Mouse (Mus musculus): ENCODE measurements around the gene Ttbk2.

Gene Ttbk2

GRCm38 (mm10) chr2:120850424-120851082 is at the start of gene Ttbk2:
Gene Ttbk2, minus strand, starts transcription at chr2:120850604.
- DNase-seq = peak; percentile 99

DNA sequence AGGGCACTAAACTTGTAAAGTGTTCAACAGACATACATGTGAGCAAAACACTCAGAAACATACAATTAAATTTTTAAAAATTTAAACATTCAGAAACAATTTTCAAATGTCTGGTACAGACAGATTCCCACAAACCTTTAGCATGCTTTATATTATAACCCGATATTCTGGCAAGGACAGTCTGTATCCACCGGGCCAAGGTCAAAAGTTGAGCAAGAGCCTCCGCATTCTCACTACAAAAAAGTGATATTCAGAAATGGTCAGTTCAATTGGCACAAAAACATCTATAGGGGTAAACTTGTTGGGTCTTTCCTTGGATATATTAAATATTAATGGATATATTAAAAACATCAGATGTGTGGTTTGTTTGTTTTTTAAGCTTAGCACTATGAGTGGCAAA is 46.0 kb upstream of the Ttbk2 start:
- DNase-seq = no peak

GRCm38 (mm10) chr2:120887601-120888000 is 37.2 kb upstream of the Ttbk2 start:
- DNase-seq = no peak

GRCm38 (mm10) chr2:120873192-120873591 is 22.8 kb upstream of the Ttbk2 start:
- no peak for DNase-seq

DNA sequence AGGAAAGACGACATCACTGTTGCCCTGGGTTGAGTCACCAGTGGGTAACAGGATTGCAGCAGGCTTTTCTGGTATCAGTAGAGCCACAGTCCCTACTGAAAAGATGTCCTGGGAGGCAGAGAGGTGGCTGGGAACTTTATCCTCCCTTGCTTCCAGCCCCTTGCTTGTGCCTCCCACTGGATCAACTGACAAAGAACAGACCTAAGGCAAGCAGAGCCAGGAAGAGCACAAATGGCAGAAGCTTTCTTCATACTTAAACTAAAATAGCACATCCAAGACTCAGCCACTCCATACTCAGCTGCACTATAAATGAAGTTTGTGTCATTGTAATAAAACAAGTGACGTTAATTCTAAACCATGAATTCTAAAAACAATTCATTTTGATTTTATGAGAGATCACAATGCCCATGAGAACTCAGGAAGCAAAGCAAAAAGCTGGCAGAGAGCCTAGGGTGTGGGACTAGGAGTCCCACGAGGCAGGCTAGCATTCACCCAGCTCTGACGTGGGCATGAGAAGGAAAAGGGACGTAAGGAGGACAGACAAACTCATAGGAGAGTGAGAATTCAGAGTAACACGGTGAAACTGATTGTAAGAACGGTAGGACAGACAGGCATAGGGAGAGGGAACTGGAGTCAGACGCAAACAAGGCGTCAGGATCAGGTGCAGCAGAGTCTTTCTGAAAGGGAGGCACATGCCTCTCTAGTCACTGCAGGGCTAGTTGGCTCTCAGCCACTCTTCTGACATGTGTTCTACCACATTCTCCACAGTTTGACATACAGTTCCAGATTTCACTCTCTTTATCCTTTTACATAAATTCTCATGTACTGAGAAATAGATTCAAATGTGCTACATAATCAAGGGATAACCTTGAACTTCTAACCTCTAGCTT is 21.3 kb upstream of the Ttbk2 start:
- DNase-seq = no peak

DNA sequence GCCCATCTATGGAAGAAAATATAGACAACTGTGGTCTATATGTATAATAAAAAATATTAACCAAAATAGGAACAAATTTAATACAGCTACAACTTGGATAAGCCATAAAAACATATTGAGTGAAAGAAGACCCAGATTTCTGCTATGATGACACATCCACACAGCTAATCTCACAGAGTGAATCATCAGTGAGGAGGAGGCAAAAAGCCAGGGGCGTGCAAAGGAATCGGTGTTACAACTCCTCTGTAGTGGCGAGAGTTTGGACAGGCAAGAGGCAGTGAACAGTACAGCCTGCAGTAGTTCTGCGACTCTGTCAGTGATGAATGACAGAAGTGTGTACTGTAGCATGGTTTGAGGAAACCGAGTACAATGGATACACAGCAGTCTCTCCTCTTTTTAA is 16.9 kb upstream of the Ttbk2 start:
- no peak for DNase-seq

- no peak for DNase-seq
Measured at GRCm38 (mm10) chr2:120866561-120866960, 16.2 kb upstream of the Ttbk2 start.

DNA sequence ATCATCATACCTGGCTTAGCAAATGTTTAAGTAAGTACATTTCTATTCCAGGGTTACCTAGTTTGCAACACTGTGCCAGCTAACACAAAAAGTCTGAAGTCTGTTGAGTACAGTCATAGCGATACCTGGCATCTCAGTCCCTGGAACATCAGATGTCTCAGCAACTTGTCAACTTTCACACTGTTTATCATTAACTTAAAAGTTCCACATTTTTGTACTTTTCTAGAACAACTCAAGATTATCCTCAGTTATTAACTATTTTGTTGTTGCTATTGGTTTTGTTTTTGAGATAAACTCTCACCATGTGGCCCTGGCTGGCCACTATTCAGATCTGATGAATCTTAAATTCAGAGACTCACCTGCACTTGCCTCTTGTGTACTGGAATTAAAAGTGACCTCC is 13.0 kb upstream of the Ttbk2 start:
- peak; percentile 50 for DNase-seq

GRCm38 (mm10) chr2:120860699-120861098 is 10.3 kb upstream of the Ttbk2 start:
- no peak for DNase-seq

DNA sequence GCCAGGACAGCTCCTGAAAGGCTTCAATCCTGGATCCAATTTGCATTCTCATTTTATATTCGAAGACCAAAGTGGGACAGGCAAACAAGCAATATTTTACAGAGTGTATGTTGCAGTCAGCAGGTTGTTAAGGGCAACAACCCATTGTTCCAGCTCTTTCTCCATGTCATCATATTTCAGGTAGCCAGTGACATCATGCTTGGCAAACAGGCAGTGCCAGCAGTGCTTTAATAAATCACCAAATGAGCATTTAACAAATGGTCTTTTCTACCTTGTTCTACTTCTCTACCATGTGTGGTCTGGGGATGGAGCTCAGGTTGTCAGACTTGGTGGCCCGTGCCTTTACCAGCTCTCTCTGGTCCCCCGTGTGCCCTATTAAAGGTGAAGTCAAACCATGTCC is 7.7 kb upstream of the Ttbk2 start:
- peak; percentile 76 for DNase-seq

GRCm38 (mm10) chr2:120853151-120853550 is 2.7 kb upstream of the Ttbk2 start:
- peak; percentile 60 for DNase-seq

- DNase-seq = no peak
Measured at GRCm38 (mm10) chr2:120852626-120853025, 2.2 kb upstream of the Ttbk2 start.

DNA sequence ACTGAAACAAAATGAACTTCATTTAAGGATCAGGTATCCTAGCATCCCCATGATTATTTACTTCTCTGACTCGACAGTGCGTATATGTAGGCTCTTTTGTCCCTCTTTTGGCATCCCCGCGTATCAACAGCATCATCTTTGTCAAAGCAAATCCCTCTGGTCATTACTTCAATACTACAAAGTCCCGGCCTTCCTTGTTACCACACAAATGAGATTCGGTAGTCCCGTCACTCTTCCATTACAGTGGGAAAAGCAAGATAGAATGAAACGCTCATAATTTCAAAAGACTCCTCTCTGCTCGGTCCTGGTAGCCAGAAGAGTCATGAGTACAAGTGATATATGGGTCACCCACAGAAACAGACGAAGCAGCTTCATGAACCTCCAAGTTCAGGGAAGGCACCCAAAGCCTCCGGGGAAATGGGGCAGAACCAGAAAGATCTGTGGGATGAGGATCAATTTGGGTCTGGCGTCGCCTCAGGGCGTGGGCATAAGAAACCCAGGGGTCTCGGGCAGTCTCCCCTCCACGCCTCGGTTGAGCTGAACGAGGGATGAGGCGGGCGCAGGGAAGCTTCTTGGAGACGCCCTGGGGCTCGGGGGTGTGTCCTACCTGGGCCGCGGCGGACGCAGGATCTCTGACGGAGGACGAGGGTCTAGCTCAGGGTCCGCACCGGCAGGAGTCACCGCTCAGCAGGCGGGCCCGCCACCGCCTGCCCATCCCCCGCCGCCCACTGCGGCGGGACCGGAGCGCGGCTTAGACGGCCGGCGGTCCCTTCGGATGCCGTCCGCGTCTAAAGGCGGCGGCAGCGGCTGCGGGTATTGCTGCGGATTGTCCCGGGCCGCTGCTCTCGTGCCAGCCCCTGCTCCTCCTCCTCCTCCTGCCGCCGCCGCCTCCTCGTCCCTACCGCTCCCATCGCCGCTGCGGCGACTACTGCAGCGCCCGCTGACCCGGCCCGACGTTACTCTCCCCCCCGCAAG is 668 bp downstream of the Ttbk2 start, which contains the start of gene Cdan1:
Cdan1 (minus strand) TSS at position 680 of the 975 bp plus-strand sequence.
- DNase-seq = peak; percentile 42

DNA sequence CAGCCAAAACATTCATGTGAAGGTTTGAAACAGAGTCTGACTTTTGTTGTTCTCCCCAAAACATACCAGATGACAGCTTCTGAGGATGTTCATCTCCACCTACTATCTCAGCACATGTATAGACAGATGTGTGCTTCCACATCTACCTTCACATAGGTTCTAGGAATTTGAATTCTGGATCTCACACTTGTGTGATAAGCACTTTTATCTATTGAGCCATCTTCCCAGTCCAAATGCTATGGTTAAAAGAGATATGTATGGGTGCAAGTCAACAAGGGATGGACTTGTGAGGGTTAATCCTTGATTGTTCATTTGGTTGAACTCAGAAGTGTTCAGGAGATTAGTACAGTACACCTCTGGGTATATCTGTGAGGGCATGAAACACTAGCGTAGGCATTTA is 5.1 kb downstream of the Ttbk2 start:
- no peak for DNase-seq

DNA sequence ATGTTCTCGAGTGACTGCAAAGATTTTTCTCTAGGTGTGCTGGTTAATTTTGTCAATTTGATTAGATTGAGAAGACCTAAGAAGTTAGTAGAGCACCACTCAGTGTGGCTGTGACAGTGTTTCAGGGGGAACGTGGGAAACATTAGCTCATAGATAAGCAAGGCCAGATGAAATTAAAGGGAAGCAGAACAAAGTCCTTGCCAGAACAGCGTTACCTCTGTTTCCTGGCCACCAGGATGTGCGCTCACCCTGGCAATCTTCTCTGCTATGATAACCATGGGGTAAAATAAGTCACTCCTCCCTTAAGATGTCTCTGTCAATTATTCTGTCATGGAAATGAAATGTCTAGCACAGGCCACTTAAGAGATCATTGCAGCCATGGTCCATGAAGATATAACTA is 6.4 kb downstream of the Ttbk2 start:
- DNase-seq = no peak

GRCm38 (mm10) chr2:120841211-120841610 is 9.2 kb downstream of the Ttbk2 start:
- no peak for DNase-seq

DNA sequence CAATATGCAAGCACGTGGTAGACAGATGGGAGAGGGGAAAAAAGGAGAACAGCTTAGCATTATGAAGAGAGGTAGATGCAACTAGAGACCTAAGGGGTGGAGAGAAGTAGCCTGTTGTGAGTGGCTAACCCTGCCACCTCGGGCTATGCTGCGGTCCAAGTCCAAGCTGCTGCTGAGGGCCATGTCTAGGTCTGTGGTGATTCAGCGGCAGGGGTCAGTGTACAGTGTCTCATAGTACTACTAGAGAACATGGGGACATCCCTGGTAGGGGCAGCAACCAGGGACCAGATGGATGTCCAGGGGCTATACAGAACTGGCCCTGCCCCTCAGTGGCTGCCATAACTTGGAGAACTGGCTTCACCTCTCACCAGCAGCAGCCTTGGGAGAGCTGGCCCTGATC is 15.2 kb downstream of the Ttbk2 start:
- no peak for DNase-seq

- no peak for DNase-seq
Measured at GRCm38 (mm10) chr2:120826936-120827638, 23.3 kb downstream of the Ttbk2 start.

DNA sequence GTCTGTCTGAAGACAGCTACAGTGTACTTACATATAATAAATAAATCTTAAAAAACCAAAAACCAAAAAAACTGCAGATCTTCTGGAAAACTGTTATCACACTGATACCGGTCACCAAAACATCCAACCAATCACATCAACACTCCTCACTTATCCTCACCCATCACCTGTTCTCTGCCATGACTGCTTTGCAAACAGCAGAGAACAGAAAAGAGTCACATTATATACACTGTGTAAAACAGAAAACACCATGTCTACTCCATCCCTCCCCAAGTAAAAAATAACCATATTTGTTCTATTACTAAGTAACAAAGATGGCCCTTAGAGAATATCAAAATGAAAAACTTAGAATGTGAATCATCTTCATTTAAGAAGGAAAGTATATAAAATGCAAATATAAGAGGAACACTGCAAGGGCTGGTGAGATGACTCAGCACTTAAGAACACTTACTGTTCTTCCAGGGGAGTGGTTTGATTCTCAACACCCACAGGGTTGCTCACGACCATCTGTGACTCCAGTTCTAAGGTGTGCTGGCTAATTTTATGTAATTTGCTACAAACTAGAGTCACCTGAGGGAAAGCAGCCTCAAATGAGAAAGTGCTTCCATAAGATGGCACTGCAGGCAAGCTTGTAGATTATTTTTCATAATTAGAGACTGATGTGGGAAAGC is 80.0 kb downstream of the Ttbk2 start:
- DNase-seq = no peak

DNA sequence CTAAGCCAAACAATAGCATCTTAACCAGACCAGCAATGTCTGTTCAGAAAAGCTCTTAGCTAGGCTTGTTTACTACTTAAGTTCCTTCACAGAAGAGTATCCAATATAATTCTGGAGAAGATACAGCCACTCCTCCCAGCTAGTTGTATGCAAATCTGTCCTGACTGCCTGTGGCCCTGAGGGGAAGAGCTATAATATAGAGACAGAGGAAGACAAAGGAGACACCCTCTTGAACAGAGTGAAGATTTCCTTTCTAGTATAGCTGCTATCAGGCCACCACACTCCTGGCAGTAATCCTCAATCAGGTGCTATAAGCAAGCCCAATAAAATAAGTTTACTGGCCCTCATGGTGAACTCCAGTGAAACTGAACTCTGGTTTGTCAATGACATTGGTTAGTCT is 88.5 kb downstream of the Ttbk2 start:
- DNase-seq = no peak

GRCm38 (mm10) chr2:120748041-120748440 is 102.4 kb downstream of the Ttbk2 start:
- no peak for DNase-seq

DNA sequence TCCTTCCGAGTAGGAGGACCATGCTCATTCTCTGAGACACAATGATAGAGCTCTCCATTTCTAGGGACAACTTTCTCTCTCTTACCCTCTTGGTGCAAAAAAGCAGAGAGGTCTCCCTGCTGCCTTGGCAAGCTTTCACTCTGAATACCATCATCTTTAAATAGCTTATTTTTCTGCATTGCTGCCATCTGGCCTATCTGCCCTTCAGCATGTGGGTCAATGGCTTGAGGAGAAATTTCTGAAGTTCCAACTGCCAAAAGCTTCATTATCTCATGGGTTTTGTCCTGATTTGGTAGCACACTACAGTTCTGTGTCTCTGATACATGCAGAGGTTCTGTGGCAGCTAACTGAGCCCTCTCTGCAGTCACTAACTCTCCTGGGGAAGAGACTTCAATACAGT is 104.9 kb downstream of the Ttbk2 start:
- no peak for DNase-seq

All from kidney, adult 9 months (tissue).